Mouse (Mus musculus): ENCODE data around the gene Epha6. TPM values are rescaled to one million over a fixed set of nuclear protein-coding genes. Genes with fewer than 3 reads are reported as not detected.
"Not testable (repeated sequence)": the region's sequence is repeated elsewhere in the genome, so short reads cannot be mapped to it uniquely, and the experiment has no call there.

The Epha6 gene
- polyA plus RNA-seq, 1 experiment from 2014 or later = 0.16 TPM

- 0 out of 2 replicates have a peak, but pooled peaks have one; percentile 18 for ATAC-seq (replicated peaks; ENCODE audit: low FRiP score)
- Histone ChIP-seq H3K27ac (no peak overlapping the region), H3K9ac (no peak overlapping the region), H3K9me3 (replicated peaks) (no peaks in the 10 kb centered on the region), H3K4me3 (replicated peaks) (no peak overlapping the region), H3K4me1 (no peaks in the 10 kb centered on the region), H3K36me3 (no peaks in the 10 kb centered on the region), H3K27me3 (no peaks in the 10 kb centered on the region), H3K4me2 (no peak overlapping the region)
- 17% methylated on average over 3 of the region's 3 CpGs for WGBS
These were observed 758.8 kb downstream of the Epha6 start for GRCm38 (mm10) chr16:59846574-59846973.

DNA sequence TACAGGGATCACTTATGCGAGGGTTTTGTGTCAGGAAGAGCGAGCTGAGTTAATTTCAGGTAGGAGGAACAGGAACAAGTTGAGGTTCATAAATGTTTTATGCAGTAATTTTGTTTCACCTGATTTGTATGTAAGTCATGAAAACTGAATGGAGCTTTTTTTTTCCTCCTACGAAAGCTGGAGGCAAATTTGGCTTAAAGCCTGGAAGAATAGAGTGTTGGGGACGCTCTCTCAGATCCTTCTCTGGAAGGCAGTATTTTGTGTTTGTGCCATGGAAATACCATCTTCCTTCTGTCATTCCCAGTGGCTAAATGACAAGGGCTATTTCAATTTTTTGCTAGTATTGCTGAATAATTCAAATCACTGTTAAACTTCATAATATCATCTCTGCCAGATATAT, 768.6 kb downstream of the Epha6 start:
- Histone ChIP-seq H3K4me2 (no peak overlapping the region), H3K27me3 (no peaks in the 10 kb centered on the region), H3K9ac (no peak overlapping the region), H3K4me3 (replicated peaks) (no peak overlapping the region), H3K4me1 (no peaks in the 10 kb centered on the region), H3K27ac (no peak overlapping the region), H3K36me3 (no peaks in the 10 kb centered on the region), H3K9me3 (replicated peaks) (no peaks in the 10 kb centered on the region)
- WGBS = 79% methylated on average over 4 of the region's 4 CpGs
- ATAC-seq (replicated peaks; ENCODE audit: low FRiP score) = no peak

GRCm38 (mm10) chr16:59836304-59836703, 769.0 kb downstream of the Epha6 start:
- Histone ChIP-seq H3K9ac (no peak overlapping the region), H3K9me3 (replicated peaks) (no peaks in the 10 kb centered on the region), H3K27ac (no peak overlapping the region), H3K36me3 (no peaks in the 10 kb centered on the region), H3K27me3 (no peaks in the 10 kb centered on the region), H3K4me3 (replicated peaks) (no peak overlapping the region), H3K4me1 (no peaks in the 10 kb centered on the region), H3K4me2 (no peak overlapping the region)
- no peak for ATAC-seq (replicated peaks; ENCODE audit: low FRiP score)
- 88% methylated on average over 10 of the region's 10 CpGs for WGBS

GRCm38 (mm10) chr16:59832468-59832867, 772.9 kb downstream of the Epha6 start:
- 78% methylated on average over 5 of the region's 5 CpGs for WGBS
- no peaks in the 10 kb centered on the region for H3K36me3 ChIP-seq
- H3K4me1 ChIP-seq = no peaks in the 10 kb centered on the region
- ATAC-seq (replicated peaks; ENCODE audit: low FRiP score) = no peak
- H3K9me3 ChIP-seq (replicated peaks) = no peaks in the 10 kb centered on the region
- no peak overlapping the region for H3K9ac ChIP-seq
- H3K27me3 ChIP-seq = no peaks in the 10 kb centered on the region
- H3K27ac ChIP-seq = no peak overlapping the region
- no peak overlapping the region for H3K4me3 ChIP-seq (replicated peaks)
- H3K4me2 ChIP-seq = no peak overlapping the region

- 72% methylated on average over 13 of the region's 13 CpGs for WGBS
- H3K36me3 ChIP-seq = no peaks in the 10 kb centered on the region
- ATAC-seq (replicated peaks; ENCODE audit: low FRiP score) = no peak
- H3K27me3 ChIP-seq = no peaks in the 10 kb centered on the region
- no peaks in the 10 kb centered on the region for H3K9me3 ChIP-seq (replicated peaks)
- H3K4me2 ChIP-seq = no peak overlapping the region
- H3K4me3 ChIP-seq (replicated peaks) = no peak overlapping the region
- H3K9ac ChIP-seq = no peak overlapping the region
- H3K4me1 ChIP-seq = no peaks in the 10 kb centered on the region
- no peak overlapping the region for H3K27ac ChIP-seq
These were observed 775.7 kb downstream of the Epha6 start for GRCm38 (mm10) chr16:59829655-59830054.

DNA sequence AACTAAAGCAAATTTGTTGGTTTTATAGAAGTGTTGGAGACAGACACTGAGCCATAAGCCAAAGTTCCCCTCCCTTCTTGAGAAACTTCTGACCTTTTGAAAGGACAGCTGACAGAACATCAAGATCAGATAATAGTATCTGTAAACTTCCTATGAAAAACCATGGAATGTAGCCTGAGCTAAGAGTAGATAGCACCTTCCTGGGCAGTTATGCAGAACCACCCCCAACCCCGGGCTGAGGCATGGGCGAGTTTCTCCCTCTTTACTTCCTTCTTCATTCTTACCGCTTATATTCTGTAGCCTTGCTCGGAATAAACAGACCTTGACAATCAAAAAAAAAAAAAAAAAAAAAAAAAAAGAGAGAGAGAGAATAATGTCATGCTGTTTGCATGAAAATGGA, 805.5 kb downstream of the Epha6 start:
- H3K9ac ChIP-seq; H3K4me1 ChIP-seq; H3K27ac ChIP-seq; H3K4me3 ChIP-seq (replicated peaks); H3K4me2 ChIP-seq; H3K27me3 ChIP-seq; H3K36me3 ChIP-seq; H3K9me3 ChIP-seq (replicated peaks); ATAC-seq (replicated peaks; ENCODE audit: low FRiP score): not testable (repeated sequence)
- WGBS = 73% methylated on average over 4 of the region's 4 CpGs

DNA sequence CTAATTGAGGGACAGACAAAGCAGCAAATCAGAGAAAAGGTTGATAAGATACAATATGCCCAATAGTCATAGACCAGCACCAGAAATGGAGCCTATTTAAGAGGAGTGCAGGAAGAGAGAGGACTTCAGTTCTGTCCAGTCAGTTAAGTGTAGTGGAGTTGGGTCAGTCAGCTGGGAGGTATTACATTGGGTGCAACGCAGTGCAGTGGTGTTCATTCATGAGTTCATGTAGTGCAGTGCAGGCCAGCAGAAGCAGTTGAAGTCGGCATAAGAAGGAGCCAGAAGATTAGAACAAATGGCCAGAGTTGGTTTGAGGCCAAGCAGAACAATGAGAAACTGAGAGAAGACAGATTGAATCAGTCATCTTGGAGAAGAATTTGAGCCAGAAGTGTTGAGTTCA, 833.0 kb downstream of the Epha6 start:
- Histone ChIP-seq H3K27ac (no peak overlapping the region), H3K36me3 (no peaks in the 10 kb centered on the region), H3K9me3 (replicated peaks) (no peaks in the 10 kb centered on the region), H3K4me3 (replicated peaks) (no peak overlapping the region), H3K4me2 (no peak overlapping the region), H3K9ac (no peak overlapping the region), H3K27me3 (no peaks in the 10 kb centered on the region), H3K4me1 (no peaks in the 10 kb centered on the region)
- WGBS = 40% methylated on average over 2 of the region's 2 CpGs
- ATAC-seq (replicated peaks; ENCODE audit: low FRiP score) = peak; percentile 79

- Histone ChIP-seq H3K36me3 (no peaks in the 10 kb centered on the region), H3K27me3 (no peaks in the 10 kb centered on the region), H3K4me2 (no peak overlapping the region), H3K9ac (no peak overlapping the region), H3K27ac (no peak overlapping the region), H3K4me3 (replicated peaks) (no peak overlapping the region), H3K9me3 (replicated peaks) (no peaks in the 10 kb centered on the region), H3K4me1 (no peaks in the 10 kb centered on the region)
- WGBS = 91% methylated on average over 1 of the region's 1 CpGs
- no peak for ATAC-seq (replicated peaks; ENCODE audit: low FRiP score)
These were observed 834.9 kb downstream of the Epha6 start for GRCm38 (mm10) chr16:59770421-59770820.

GRCm38 (mm10) chr16:59769936-59770335, 835.4 kb downstream of the Epha6 start:
- Histone ChIP-seq H3K4me3 (replicated peaks) (no peak overlapping the region), H3K36me3 (no peaks in the 10 kb centered on the region), H3K27ac (no peak overlapping the region), H3K9me3 (replicated peaks) (no peaks in the 10 kb centered on the region), H3K9ac (no peak overlapping the region), H3K4me2 (no peak overlapping the region), H3K4me1 (no peaks in the 10 kb centered on the region), H3K27me3 (no peaks in the 10 kb centered on the region)
- ATAC-seq (replicated peaks; ENCODE audit: low FRiP score) = no peak
- 90% methylated on average over 7 of the region's 7 CpGs for WGBS

- H3K27me3 ChIP-seq = no peaks in the 10 kb centered on the region
- 71% methylated on average over 4 of the region's 4 CpGs for WGBS
- H3K4me3 ChIP-seq (replicated peaks) = no peak overlapping the region
- H3K4me1 ChIP-seq = no peaks in the 10 kb centered on the region
- no peak overlapping the region for H3K27ac ChIP-seq
- no peaks in the 10 kb centered on the region for H3K9me3 ChIP-seq (replicated peaks)
- H3K4me2 ChIP-seq = no peak overlapping the region
- H3K9ac ChIP-seq = no peak overlapping the region
- no peak for ATAC-seq (replicated peaks; ENCODE audit: low FRiP score)
- no peaks in the 10 kb centered on the region for H3K36me3 ChIP-seq
These were observed 844.5 kb downstream of the Epha6 start for GRCm38 (mm10) chr16:59760875-59761274.

DNA sequence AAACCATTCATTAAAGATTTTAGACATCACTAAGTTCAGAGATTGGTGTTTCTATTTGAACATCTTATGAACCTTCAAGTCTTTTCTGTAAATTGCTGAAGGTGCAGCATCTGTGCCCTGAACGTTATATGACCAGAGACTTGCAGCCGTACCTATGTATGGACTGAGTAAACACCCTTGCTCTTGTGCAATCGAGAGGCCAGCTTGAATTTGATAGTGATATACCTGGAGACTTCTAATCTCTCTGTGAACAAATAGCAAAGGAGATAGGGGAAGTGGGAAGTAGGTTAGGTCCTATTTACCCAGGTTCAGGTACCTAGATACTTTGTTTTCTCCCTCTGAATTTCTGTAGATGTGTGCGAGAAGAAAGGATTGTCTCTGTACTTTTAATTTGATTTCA, 854.4 kb downstream of the Epha6 start:
- no peak overlapping the region for H3K4me3 ChIP-seq (replicated peaks)
- H3K27ac ChIP-seq = no peak overlapping the region
- no peak for ATAC-seq (replicated peaks; ENCODE audit: low FRiP score)
- no peaks in the 10 kb centered on the region for H3K27me3 ChIP-seq
- H3K4me1 ChIP-seq = no peaks in the 10 kb centered on the region
- H3K9me3 ChIP-seq (replicated peaks) = no peaks in the 10 kb centered on the region
- no peaks in the 10 kb centered on the region for H3K36me3 ChIP-seq
- WGBS = 86% methylated on average over 4 of the region's 4 CpGs
- no peak overlapping the region for H3K4me2 ChIP-seq
- no peak overlapping the region for H3K9ac ChIP-seq

- 80% methylated on average over 1 of the region's 1 CpGs for WGBS
- no peak overlapping the region for H3K27ac ChIP-seq
- H3K9me3 ChIP-seq (replicated peaks) = no peaks in the 10 kb centered on the region
- H3K27me3 ChIP-seq = no peaks in the 10 kb centered on the region
- no peak overlapping the region for H3K4me3 ChIP-seq (replicated peaks)
- no peak for ATAC-seq (replicated peaks; ENCODE audit: low FRiP score)
- H3K4me2 ChIP-seq = no peak overlapping the region
- no peak overlapping the region for H3K9ac ChIP-seq
- no peaks in the 10 kb centered on the region for H3K36me3 ChIP-seq
- H3K4me1 ChIP-seq = no peaks in the 10 kb centered on the region
These were observed 861.7 kb downstream of the Epha6 start for GRCm38 (mm10) chr16:59743669-59744068.

DNA sequence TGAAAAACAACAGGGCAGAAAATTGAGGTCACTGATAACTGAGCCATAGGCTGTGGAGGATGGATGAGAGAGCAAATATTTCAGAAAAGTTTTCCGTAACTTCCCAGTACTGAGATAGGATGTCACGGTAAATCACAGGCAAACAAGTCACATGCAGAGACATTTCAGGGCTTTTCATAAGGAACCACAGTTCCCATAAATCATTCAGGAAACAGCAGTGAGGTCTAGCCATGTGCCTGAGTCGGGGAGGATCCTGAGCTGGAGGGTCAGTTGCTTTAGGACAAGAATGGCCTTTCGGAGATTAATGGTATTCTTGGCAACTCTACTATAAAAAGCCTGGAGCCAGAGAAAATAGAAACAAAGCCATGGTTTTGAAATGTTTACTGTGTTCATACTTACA, 889.8 kb downstream of the Epha6 start:
- no peak overlapping the region for H3K9ac ChIP-seq
- no peaks in the 10 kb centered on the region for H3K27me3 ChIP-seq
- H3K4me1 ChIP-seq = no peaks in the 10 kb centered on the region
- H3K9me3 ChIP-seq (replicated peaks) = no peaks in the 10 kb centered on the region
- H3K4me3 ChIP-seq (replicated peaks) = no peak overlapping the region
- no peaks in the 10 kb centered on the region for H3K36me3 ChIP-seq
- ATAC-seq (replicated peaks; ENCODE audit: low FRiP score) = peak; percentile 69; the same call in 1 of the 2 replicates
- no peak overlapping the region for H3K27ac ChIP-seq
- no peak overlapping the region for H3K4me2 ChIP-seq
- WGBS = 49% methylated on average over 4 of the region's 4 CpGs
